Mouse (Mus musculus): Measurements from ENCODE around the gene Gm49318. TPM values are rescaled to one million over a fixed set of nuclear protein-coding genes. Genes with fewer than 3 reads are reported as not detected.

Gene Gm49318
- total RNA-seq, 2 experiments from 2014 or later: not detected

GRCm38 (mm10) chr9:21988421-21989101 lies 82.5 kb downstream of the Gm49318 start:
- intact Hi-C loops (cut with DNase I): no loop called here
- DNase-seq: no peak

- no peak for DNase-seq
- intact Hi-C loops (cut with DNase I): no loop called here
These were observed 83.3 kb downstream of the Gm49318 start for GRCm38 (mm10) chr9:21987592-21988342.

Small RNA genes lying within 50 kb of the gene (microRNA-seq; reads per million reads assigned to microRNA genes)
- 0 to 1.3 reads per million in 2 experiments for gene Mir7084 (ENCODE audit: borderline number of aligned reads in 2 of 2)

Other genes starting within 250 kb of the Gm49318 start
- not detected for gene Angptl8, start 235.7 kb downstream of the Gm49318 start, total RNA-seq (2021)
- 10 to 100 TPM; 31.0 to 39.1 TPM for gene Dock6, start 218.6 kb downstream of the Gm49318 start, total RNA-seq (2021)
- 10 to 100 TPM; 12.4 to 13.4 TPM for gene Rab3d, start 153.1 kb downstream of the Gm49318 start, total RNA-seq (2021)
- gene Ccdc159, start 143.8 kb downstream of the Gm49318 start, total RNA-seq (2021): 1 to 10 TPM; 2.1 to 2.5 TPM
- gene Tmem205, start 143.7 kb downstream of the Gm49318 start, total RNA-seq (2021): 10 to 100 TPM; 57.0 to 58.5 TPM
- gene Plppr2, start 134.2 kb downstream of the Gm49318 start, total RNA-seq (2021): 1 to 10 TPM; 1.7 to 2.7 TPM
- gene Swsap1, start 115.5 kb downstream of the Gm49318 start, total RNA-seq (2021): 1 to 10 TPM; 5.8 to 8.0 TPM
- 1 to 10 TPM; 1.4 to 2.2 TPM for gene Epor, start 107.8 kb downstream of the Gm49318 start, total RNA-seq (2021)
- 1 to 10 TPM; 2.8 to 3.4 TPM for gene Rgl3, start 81.8 kb downstream of the Gm49318 start, total RNA-seq (2021)
- not detected for gene Ccdc151, start 68.6 kb downstream of the Gm49318 start, total RNA-seq (2021)
- gene Prkcsh, start 68.5 kb downstream of the Gm49318 start, total RNA-seq (2021): 10 to 100 TPM; 66.4 to 67.5 TPM
- gene Elavl3, start 19.2 kb downstream of the Gm49318 start, total RNA-seq (2021): under 1 TPM; 0.05 to 0.11 TPM
- gene Zfp653, start 117 bp upstream of the Gm49318 start, total RNA-seq (2021): 1 to 10 TPM; 4.4 to 5.2 TPM
- gene Ecsit, start 14.2 kb upstream of the Gm49318 start, total RNA-seq (2021): 100 to 1,000 TPM; 103 to 106 TPM
- gene Cnn1, start 28.0 kb upstream of the Gm49318 start, total RNA-seq (2021): 1 to 10 TPM; 7.3 to 8.8 TPM
- gene Elof1, start 45.9 kb upstream of the Gm49318 start, total RNA-seq (2021): 10 to 100 TPM; 37.1 to 37.8 TPM
- 1 to 10 TPM; 1.6 to 2.3 TPM for gene Acp5, start 64.5 kb upstream of the Gm49318 start, total RNA-seq (2021)
- gene Pigyl, start 85.6 kb upstream of the Gm49318 start, total RNA-seq (2021): 10 to 100 TPM; 48.3 to 52.6 TPM
- gene Zfp872, start 116.8 kb upstream of the Gm49318 start, total RNA-seq (2021): under 1 TPM in 1 of 2 experiments, not detected in 1; 0.22 TPM
- 10 to 100 TPM; 33.4 to 33.7 TPM for gene Zfp809, start 154.5 kb upstream of the Gm49318 start, total RNA-seq (2021)
- under 1 TPM; 0.25 to 0.35 TPM for gene Zfp599, start 188.6 kb upstream of the Gm49318 start, total RNA-seq (2021)
- gene Zfp810, start 236.4 kb upstream of the Gm49318 start, total RNA-seq (2021): 1 to 10 TPM; 6.3 to 8.2 TPM

Measured in heart, postnatal 36 days (tissue).